Mouse (Mus musculus): Measurements from ENCODE around the gene Fdx1l. TPM values are rescaled to one million over a fixed set of nuclear protein-coding genes. Genes with fewer than 3 reads are reported as not detected.

The Fdx1l gene
- polyA plus RNA-seq, 1 experiment from 2014 or later = 39.4 TPM

GRCm38 (mm10) chr9:21083324-21083723, 9.9 kb upstream of the Fdx1l start:
- Histone ChIP-seq H3K4me3 (ENCODE audit: low read depth, low read length) (no peak overlapping the region), H3K9ac (ENCODE audit: low read length) (no peak overlapping the region), H3K36me3 (ENCODE audit: control insufficient read depth, insufficient read depth, low read length) (peaks cover 40% of the 10 kb centered on the region), H3K4me2 (replicated peaks; ENCODE audit: low read depth) (no peak overlapping the region), H3K4me1 (replicated peaks; ENCODE audit: control insufficient read depth, insufficient read depth) (no peaks in the 10 kb centered on the region), H3K9me3 (ENCODE audit: control insufficient read depth, low read length) (no peaks in the 10 kb centered on the region), H3K27me3 (ENCODE audit: control insufficient read depth, insufficient read depth, low read length) (no peaks in the 10 kb centered on the region), H3K27ac (replicated peaks) (no peak overlapping the region)
- no peak for ATAC-seq (ENCODE audit: low FRiP score, low TSS enrichment)
- TF ChIP-seq EP300 (optimal IDR thresholded peaks at IDR 0.05) = no peak
- no peak for TF ChIP-seq CTCF (IDR thresholded peaks at IDR 0.05; ENCODE audit: low read depth)
- WGBS = 76% methylated on average over 3 of the region's 3 CpGs
- no peak for DNase-seq (ENCODE audit: low spot score)

DNA sequence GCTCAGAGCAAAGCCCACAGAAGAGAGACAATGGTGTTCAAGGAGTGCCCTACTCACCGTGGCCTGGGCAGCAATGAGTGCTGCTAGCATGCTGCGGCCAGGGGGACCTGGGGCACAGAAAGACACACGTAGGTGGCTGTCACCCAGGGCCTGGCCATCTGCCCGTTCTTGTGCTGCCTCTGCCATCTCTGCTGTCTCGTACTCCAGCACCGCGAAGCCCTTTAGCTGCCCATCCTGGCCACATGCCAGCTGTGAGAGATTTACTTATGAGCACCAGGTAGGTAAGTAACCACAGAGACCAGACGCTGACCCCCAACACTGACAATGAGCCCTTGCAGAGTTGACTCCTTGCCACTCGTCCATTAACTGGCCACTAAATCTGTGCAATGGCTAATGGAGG, 7.7 kb upstream of the Fdx1l start:
- no peak for TF ChIP-seq CTCF (IDR thresholded peaks at IDR 0.05; ENCODE audit: low read depth)
- no peak for TF ChIP-seq EP300 (optimal IDR thresholded peaks at IDR 0.05)
- WGBS = 83% methylated on average over 9 of the region's 9 CpGs
- Histone ChIP-seq H3K9ac (ENCODE audit: low read length) (no peak overlapping the region), H3K27me3 (ENCODE audit: control insufficient read depth, insufficient read depth, low read length) (no peaks in the 10 kb centered on the region), H3K9me3 (ENCODE audit: control insufficient read depth, low read length) (no peaks in the 10 kb centered on the region), H3K27ac (replicated peaks) (no peak overlapping the region), H3K36me3 (ENCODE audit: control insufficient read depth, insufficient read depth, low read length) (peaks cover 35% of the 10 kb centered on the region), H3K4me1 (replicated peaks; ENCODE audit: control insufficient read depth, insufficient read depth) (no peaks in the 10 kb centered on the region), H3K4me2 (replicated peaks; ENCODE audit: low read depth) (no peak overlapping the region), H3K4me3 (ENCODE audit: low read depth, low read length) (no peak overlapping the region)
- DNase-seq (ENCODE audit: low spot score) (no peak), ATAC-seq (ENCODE audit: low FRiP score, low TSS enrichment) (no peak)

GRCm38 (mm10) chr9:21075625-21076024, 2.2 kb upstream of the Fdx1l start:
- Histone ChIP-seq H3K4me1 (replicated peaks; ENCODE audit: control insufficient read depth, insufficient read depth) (no peaks in the 10 kb centered on the region), H3K4me3 (ENCODE audit: low read depth, low read length) (no peak overlapping the region), H3K9me3 (ENCODE audit: control insufficient read depth, low read length) (no peaks in the 10 kb centered on the region), H3K27me3 (ENCODE audit: control insufficient read depth, insufficient read depth, low read length) (no peaks in the 10 kb centered on the region), H3K27ac (replicated peaks) (no peak overlapping the region), H3K36me3 (ENCODE audit: control insufficient read depth, insufficient read depth, low read length) (peaks cover 13% of the 10 kb centered on the region), H3K9ac (ENCODE audit: low read length) (no peak overlapping the region), H3K4me2 (replicated peaks; ENCODE audit: low read depth) (no peak overlapping the region)
- WGBS = 83% methylated on average over 3 of the region's 3 CpGs
- no peak for DNase-seq (ENCODE audit: low spot score)
- no peak for TF ChIP-seq CTCF (IDR thresholded peaks at IDR 0.05; ENCODE audit: low read depth)
- no peak for TF ChIP-seq EP300 (optimal IDR thresholded peaks at IDR 0.05)
- no peak for ATAC-seq (ENCODE audit: low FRiP score, low TSS enrichment)

GRCm38 (mm10) chr9:21074173-21074572, 759 bp upstream of the Fdx1l start:
- ATAC-seq (ENCODE audit: low FRiP score, low TSS enrichment) (no peak), DNase-seq (ENCODE audit: low spot score) (no peak)
- H3K4me2 ChIP-seq (replicated peaks; ENCODE audit: low read depth) = no peak overlapping the region
- no peaks in the 10 kb centered on the region for H3K9me3 ChIP-seq (ENCODE audit: control insufficient read depth, low read length)
- H3K9ac ChIP-seq (ENCODE audit: low read length) = no peak overlapping the region
- H3K27ac ChIP-seq (replicated peaks) = no peak overlapping the region; the same call in 1 of the 2 replicates
- H3K4me1 ChIP-seq (replicated peaks; ENCODE audit: control insufficient read depth, insufficient read depth) = no peaks in the 10 kb centered on the region
- H3K36me3 ChIP-seq (ENCODE audit: control insufficient read depth, insufficient read depth, low read length) = peaks cover 14% of the 10 kb centered on the region
- TF ChIP-seq EP300 (optimal IDR thresholded peaks at IDR 0.05) = no peak
- TF ChIP-seq CTCF (IDR thresholded peaks at IDR 0.05; ENCODE audit: low read depth) = no peak
- H3K27me3 ChIP-seq (ENCODE audit: control insufficient read depth, insufficient read depth, low read length) = no peaks in the 10 kb centered on the region
- 67% methylated on average over 1 of the region's 1 CpGs for WGBS
- no peak overlapping the region for H3K4me3 ChIP-seq (ENCODE audit: low read depth, low read length)

DNA sequence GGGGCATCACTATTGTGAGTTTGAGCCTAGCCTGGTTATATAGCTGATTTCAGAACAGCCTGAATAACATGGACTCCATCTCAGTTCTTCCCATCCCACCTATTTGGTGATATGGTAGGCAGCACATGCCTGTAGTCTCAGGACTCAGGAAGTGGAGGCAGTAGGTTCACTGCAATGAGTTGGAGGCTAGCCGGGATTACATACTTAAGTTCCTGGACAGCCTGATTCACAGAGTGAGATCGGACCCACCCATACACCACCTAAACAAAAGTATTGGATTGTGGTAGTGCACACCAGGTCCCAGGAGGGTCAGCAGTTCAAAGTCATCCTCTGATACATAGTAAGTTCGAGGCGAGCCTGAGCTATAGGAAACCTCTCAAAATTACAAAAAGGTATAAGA, 773 bp downstream of the Fdx1l start:
- H3K27me3 ChIP-seq (ENCODE audit: control insufficient read depth, insufficient read depth, low read length) = no peaks in the 10 kb centered on the region
- peak overlapping the region; percentile 76 for H3K9ac ChIP-seq (ENCODE audit: low read length)
- H3K4me1 ChIP-seq (replicated peaks; ENCODE audit: control insufficient read depth, insufficient read depth) = no peaks in the 10 kb centered on the region
- DNase-seq (ENCODE audit: low spot score) (no peak), ATAC-seq (ENCODE audit: low FRiP score, low TSS enrichment) (peak; percentile 24)
- TF ChIP-seq EP300 (optimal IDR thresholded peaks at IDR 0.05) (no peak), CTCF (IDR thresholded peaks at IDR 0.05; ENCODE audit: low read depth) (no peak)
- peak overlapping the region; percentile 53 for H3K27ac ChIP-seq (replicated peaks)
- peak overlapping the region; percentile 94 for H3K4me2 ChIP-seq (replicated peaks; ENCODE audit: low read depth)
- peaks cover 6% of the 10 kb centered on the region; the same call in 1 of the 2 replicates for H3K36me3 ChIP-seq (ENCODE audit: control insufficient read depth, insufficient read depth, low read length)
- H3K4me3 ChIP-seq (ENCODE audit: low read depth, low read length) = peak overlapping the region; percentile 91
- WGBS = 4% methylated on average over 4 of the region's 4 CpGs
- no peaks in the 10 kb centered on the region for H3K9me3 ChIP-seq (ENCODE audit: control insufficient read depth, low read length)

DNA sequence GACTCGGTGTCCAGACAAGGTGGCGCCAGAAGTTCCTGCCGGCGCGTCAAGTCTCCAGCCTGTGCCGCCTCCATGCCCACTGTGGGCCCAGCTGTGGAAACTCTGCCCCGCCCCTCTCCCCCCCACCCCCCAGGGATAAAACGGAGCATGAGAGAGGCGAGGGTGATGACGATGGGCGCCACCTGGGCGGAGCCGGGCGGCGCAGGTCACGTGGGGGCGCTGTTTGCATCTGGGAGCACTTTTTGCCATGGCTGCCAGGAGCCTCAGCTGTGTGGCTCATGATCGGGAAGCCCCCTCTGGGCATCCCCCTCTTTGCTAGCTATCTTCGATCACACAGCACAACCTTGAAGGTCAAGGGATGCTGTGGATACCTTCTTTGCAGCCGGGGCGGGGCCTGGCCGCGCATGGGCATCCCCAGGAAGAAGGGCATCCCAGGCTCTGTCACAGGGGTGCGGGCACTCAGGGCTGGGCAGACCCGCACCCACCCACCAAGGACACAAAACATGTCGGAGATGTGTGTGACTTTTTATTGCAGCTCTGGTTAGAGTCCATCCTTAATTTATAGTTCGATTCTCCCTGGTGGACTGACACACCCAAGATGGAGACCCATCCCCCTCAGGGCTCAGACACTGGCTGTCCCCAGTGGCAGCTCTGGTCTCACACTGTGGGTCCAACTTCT, 6.3 kb downstream of the Fdx1l start, which contains the start of gene Zglp1:
Gene Zglp1, minus strand, starts transcription at position 88 of the 679 bp plus-strand sequence.
- no peak within 1 kb of the TSS for H3K9ac ChIP-seq (ENCODE audit: low read length)
- no peaks in the 10 kb centered on the region for H3K9me3 ChIP-seq (ENCODE audit: control insufficient read depth, low read length)
- TF ChIP-seq EP300 (optimal IDR thresholded peaks at IDR 0.05) = no peak
- no peak for TF ChIP-seq CTCF (IDR thresholded peaks at IDR 0.05; ENCODE audit: low read depth)
- no peak for DNase-seq (ENCODE audit: low spot score)
- H3K4me2 ChIP-seq (replicated peaks; ENCODE audit: low read depth) = no peak within 1 kb of the TSS
- no peaks in the 10 kb centered on the region for H3K4me1 ChIP-seq (replicated peaks; ENCODE audit: control insufficient read depth, insufficient read depth)
- 80% methylated on average over 27 of the region's 27 CpGs for WGBS
- H3K27me3 ChIP-seq (ENCODE audit: control insufficient read depth, insufficient read depth, low read length) = no peaks in the 10 kb centered on the region
- H3K36me3 ChIP-seq (ENCODE audit: control insufficient read depth, insufficient read depth, low read length) = peaks cover 7% of the 10 kb centered on the region; the same call in 1 of the 2 replicates
- ATAC-seq (ENCODE audit: low FRiP score, low TSS enrichment) = no peak
- no peak within 1 kb of the TSS for H3K27ac ChIP-seq (replicated peaks)
- H3K4me3 ChIP-seq (ENCODE audit: low read depth, low read length) = no peak within 1 kb of the TSS
